Mouse (Mus musculus) cerebellum, postnatal 14 days (tissue): ENCODE results near the gene Tjap1.
A peak's percentile ranks its signal among the peaks of the same experiment; 100 is the strongest.

ENCODE experiments used
- DNase-seq, 2 experiments: peaks; one replicate each; pipeline ENCODE4 v3.0.0; 2021; ENCODE audit warnings: mixed read lengths in 2 of 2

The Tjap1 gene

GRCm38 (mm10) chr17:46252571-46253451, 30.0 kb downstream of the Tjap1 start:
- DNase-seq: peak; percentile 43 to 69

GRCm38 (mm10) chr17:46251174-46251573, 31.7 kb downstream of the Tjap1 start:
- DNase-seq: peak in 1 of 2 experiments; percentile 32

GRCm38 (mm10) chr17:46248189-46248522, 34.7 kb downstream of the Tjap1 start:
- no peak for DNase-seq

- DNase-seq: peak; percentile 96 to 97
Measured at GRCm38 (mm10) chr17:46247512-46248188, 35.2 kb downstream of the Tjap1 start, which contains the start of the genes Polr1c and Yipf3. Gene Polr1c (minus strand): TSS chr17:46248054. Gene Yipf3 (plus strand): TSS chr17:46248080.

GRCm38 (mm10) chr17:46244579-46244978, 38.2 kb downstream of the Tjap1 start:
- DNase-seq: no peak

- no peak for DNase-seq
Measured at GRCm38 (mm10) chr17:46243624-46244023, 39.2 kb downstream of the Tjap1 start.

- DNase-seq: no peak
Measured at GRCm38 (mm10) chr17:46242993-46243392, 39.8 kb downstream of the Tjap1 start.

- DNase-seq: no peak
Measured at GRCm38 (mm10) chr17:46242274-46242673, 40.6 kb downstream of the Tjap1 start.

GRCm38 (mm10) chr17:46241471-46241870, 41.4 kb downstream of the Tjap1 start:
- no peak for DNase-seq

- DNase-seq: no peak
Measured at GRCm38 (mm10) chr17:46239516-46240114, 43.2 kb downstream of the Tjap1 start.

GRCm38 (mm10) chr17:46237480-46237879, 45.3 kb downstream of the Tjap1 start:
- no peak for DNase-seq

GRCm38 (mm10) chr17:46237079-46237478, 45.7 kb downstream of the Tjap1 start:
- DNase-seq: no peak

- DNase-seq: no peak
Measured at GRCm38 (mm10) chr17:46236067-46236466, 46.8 kb downstream of the Tjap1 start.

GRCm38 (mm10) chr17:46227576-46227975, 55.2 kb downstream of the Tjap1 start:
- DNase-seq: no peak

GRCm38 (mm10) chr17:46221601-46222000, 61.2 kb downstream of the Tjap1 start:
- no peak for DNase-seq

GRCm38 (mm10) chr17:46210550-46210949, 72.3 kb downstream of the Tjap1 start:
- no peak for DNase-seq
